Mouse (Mus musculus) layer of hippocampus, postnatal 14 days (tissue): Measurements from ENCODE around the gene Rel. TPM values are rescaled to one million over a fixed set of nuclear protein-coding genes. Genes with fewer than 3 reads are reported as not detected.

Experiments used
- total RNA-seq, 2 experiments: library from RNA; stranded (reverse); gene quantifications; 2 replicates each; pipeline ENCODE4 v1.2.3; 2021

Rel gene
- total RNA-seq, 2 experiments from 2014 or later: 3.5 to 4.2 TPM

Other genes with a start within 250 kb of the Rel start
- gene 1700093K21Rik, start 249.8 kb downstream of the Rel start, total RNA-seq: not detected
- gene 0610010F05Rik, start 137.3 kb downstream of the Rel start, total RNA-seq: 10 to 100 TPM; 43.5 to 55.9 TPM
- 10 to 100 TPM; 12.2 to 19.5 TPM for gene Pus10, start 105.3 kb downstream of the Rel start, total RNA-seq
- 10 to 100 TPM; 20.5 to 24.5 TPM for gene Pex13, start 105.0 kb downstream of the Rel start, total RNA-seq
- gene Papolg, start 124.3 kb upstream of the Rel start, total RNA-seq: 10 to 100 TPM; 18.4 to 19.0 TPM